Mouse (Mus musculus) central nervous system, embryonic 11.5 days (tissue): ENCODE data around the gene Tubb5. TPM values are rescaled to one million over a fixed set of nuclear protein-coding genes. Genes with fewer than 3 reads are reported as not detected.

ENCODE experiments used
- polyA plus RNA-seq: library from polyadenylated mRNA; depleted of rRNA; stranded (reverse); fragments of >200 nt; gene quantifications from 2 replicates; pipeline ENCODE4 v1.2.3, GENCODE M21; 2012; rRNA removed

Tubb5 gene
- polyA plus RNA-seq: 1,643 and 2,189 TPM in 2 replicates

DNA sequence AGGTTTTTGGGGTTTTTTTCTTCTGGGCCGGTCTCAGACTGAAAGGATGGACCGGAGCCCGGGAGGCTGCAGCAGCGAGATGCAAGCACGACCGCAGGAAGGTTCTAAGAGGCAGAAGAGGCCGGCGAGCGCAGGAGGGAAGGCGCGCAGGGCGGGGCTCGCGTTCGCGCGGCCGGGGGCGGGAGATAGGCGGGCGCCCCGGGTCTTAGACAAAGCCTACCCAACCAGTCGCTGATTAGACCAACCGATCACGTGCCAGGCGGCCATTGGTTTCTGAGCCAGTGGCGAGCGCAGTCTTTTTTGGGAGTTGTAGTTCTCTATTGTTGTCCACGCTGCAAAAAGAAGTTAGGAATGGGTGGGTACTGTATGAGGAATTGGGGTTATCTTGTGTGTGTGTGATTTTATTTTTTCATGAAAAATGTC, at the start of gene Tubb5:
TSS of gene Tubb5 (minus strand) at position 185 of the 423 bp plus-strand sequence.

DNA sequence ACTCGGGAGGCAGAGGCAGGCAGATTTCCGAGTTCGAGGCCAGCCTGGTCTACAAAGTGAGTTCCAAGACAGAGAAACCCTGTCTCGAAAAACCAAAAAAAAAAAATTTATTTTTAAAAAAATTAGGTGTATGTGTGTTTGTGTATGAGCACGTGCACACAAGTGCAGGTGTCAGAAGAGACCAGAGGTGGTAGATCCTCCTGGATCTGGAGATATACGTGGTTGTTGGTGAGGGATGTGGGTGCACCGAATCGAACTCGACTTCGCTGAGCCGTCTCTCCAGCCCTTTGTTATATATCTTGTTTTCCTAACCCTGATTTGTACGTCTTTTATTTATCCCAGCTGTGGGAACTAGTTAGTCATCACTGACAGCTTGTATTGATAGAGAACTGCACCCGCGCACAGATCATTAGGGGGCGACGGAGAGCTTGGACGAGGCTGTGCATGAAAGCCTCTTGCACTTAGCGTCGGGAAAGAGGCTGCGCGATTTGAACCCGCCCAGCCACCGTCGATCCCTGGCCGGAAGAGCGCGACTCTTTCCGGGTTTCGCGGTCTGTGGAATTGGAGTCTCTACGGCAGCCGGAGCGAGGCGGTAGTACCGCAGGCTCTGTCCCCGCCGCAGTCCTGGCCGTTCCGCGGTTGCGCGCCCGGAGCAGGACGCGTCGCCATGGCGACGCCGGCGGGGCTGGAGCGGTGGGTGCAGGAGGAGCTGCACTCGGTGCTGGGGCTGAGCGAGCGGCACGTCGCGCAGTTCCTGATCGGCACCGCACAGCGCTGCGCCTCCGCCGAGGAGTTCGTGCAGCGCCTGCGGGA, 41.3 kb upstream of the Tubb5 start, which contains the start of gene Dhx16:
TSS of gene Dhx16 (plus strand) at position 575 of the 813 bp plus-strand sequence.

DNA sequence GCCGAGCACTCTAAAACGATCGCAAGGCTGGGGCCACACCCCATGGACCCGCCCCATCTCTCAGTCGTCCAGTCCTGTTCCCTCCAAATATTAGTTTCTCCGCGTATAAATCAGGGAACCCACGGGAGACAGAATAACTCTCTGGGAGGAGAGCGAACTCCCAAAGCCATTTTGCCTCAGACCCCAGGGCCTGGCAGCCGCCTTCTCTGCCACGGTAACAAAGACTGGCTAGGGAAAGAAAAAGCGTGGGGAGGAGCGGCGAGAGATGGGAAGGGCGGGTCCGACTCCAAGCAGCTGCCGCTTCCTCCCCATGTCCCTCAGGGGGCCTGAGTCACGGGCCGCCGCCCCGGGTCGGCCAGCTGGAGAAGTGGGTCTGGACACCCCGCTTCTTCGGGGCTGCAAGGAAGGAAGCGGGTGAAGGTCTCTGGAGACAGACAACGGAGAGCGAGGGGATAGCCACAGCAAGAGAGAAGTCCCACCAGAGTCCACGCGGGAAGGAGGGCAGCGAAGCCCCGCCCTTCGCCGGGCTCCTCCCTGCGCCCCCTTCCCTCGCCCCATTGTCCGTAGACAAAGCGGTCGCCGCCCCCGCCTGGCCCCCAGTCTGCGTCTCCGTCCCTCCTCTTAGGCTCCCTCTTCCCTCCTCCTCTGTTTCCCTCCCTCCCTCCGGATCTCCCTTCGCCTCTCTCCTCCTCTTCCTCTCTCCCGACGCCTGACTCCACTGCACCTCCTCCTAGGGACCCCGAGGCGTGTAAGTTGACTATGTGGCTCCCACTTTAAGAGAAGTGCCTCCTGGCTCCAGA, 27.6 kb upstream of the Tubb5 start, which contains the start of gene Ppp1r18:
TSS of gene Ppp1r18 (plus strand) at position 113 of the 800 bp plus-strand sequence.

DNA sequence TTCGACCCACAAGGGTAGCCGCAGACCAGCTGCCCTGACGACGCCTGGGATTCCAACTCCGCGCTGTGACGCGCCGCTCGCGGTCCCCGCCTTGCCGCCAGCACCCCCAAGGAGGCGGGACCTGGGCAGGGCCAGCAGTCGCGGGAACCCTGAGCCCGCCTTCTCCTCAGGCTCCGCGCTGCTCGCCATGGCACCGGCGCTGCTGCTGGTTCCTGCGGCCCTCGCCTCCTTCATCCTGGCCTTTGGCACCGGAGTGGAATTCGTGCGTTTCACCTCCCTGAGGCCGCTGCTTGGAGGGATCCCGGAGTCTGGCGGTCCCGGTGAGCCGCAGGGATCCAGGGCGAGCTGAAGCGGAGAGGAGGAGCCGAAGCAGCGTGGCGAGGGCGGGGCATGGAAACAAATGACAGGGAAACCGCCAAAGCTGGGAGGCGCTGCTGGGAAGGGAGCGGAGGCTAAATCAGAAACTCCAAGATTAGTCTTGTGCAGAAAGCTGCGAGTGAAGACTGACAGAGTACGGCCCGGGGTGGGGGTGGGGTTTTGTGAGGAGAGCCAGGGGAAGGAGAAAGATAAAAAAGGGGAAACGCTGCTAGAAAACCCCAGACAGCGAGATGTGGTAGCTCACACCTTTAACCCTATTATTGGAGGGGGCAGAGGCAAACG, 23.2 kb upstream of the Tubb5 start, which contains the start of gene Nrm:
TSS of gene Nrm (plus strand) at position 121 of the 660 bp plus-strand sequence.

DNA sequence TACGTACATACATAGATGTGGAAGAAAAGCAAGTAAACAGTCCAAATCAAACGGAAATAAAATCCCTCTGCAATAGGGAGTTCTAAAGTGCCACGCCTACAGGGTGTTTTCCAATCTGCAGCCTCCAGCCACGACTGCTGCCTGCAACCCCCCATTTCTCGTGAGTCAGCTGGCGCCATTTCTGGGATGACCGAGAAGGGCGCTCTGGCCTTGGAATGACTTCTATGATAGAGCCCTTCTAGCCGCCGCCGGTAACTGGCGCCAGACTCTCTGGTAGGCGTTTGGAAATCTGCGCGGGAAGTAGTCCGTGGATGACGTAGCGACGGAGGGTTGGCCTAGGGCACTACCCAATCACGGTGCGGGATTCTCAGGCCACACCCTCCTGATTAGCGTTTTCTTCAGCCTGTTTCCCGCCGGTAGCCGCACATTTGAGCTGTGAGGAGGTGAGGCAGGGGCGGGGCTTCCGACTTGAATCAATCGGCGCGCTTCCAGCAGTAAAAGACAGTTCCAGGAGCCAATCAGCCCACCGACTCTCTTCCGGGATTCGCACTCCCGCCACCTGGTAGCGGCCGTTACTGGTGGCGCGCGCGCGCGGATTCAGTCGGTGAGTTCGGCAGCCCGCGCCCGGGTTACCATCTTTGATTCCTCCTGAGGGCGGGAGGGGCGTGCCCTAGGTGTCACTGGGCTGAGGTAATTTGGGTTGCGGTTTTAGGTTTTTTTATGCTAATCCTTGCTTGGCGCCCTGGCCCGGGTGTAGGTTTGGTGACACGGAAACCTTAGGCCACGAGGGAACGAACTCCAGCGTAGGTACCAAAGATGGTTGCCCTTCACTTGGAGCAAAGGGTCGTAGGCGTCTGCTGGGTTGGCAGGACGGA, 3.2 kb upstream of the Tubb5 start, which contains the start of gene Mdc1:
TSS of gene Mdc1 (plus strand) at position 440 of the 875 bp plus-strand sequence.

DNA sequence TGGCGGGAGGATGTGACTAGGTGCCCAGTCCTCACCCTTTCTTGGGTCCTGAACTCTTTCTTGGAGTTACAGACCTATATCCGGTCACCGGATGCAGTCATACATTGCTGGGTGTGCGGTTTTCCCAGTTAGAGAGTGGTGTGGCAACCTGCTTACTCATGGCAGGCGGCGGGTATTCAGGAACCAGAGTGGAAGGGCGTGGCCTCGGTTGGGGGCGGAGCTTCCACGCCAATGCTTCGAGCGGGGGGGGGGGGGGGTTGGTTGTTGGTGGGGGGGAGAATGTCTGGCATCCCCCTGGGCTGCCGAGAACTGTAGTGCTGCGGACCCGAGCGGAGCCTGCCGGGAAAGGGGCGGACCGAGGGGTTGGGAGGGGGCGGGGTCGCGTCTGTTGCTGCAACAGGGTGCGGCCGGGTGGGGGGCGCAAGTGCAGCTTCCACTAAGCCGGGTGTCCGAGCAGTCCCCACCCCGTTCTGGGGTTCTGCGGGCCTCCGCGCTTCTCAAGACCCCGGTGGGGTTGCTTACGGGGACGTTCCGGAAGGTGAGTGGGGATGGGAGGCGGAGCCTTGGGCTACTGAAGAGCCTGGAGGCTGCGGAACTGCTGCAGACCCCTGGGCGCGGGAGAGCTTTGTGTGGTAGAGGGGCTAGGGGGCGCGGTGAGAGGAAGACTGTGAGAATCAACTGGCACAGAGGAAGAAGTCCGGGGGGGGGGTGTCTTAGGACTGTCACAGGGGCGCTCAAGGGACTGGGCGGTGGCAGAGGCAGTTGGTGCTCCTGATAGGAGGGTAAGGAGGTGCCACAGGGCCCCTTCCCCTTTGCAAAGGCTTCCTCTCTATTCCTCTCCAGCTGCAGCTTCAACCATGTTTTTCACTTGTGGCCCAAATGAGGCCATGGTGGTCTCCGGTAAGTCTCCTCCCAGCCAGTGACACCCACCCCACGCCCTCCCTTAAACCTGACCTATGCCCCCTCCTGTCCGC, 14.9 kb downstream of the Tubb5 start, which contains the start of gene Flot1:
TSS of gene Flot1 (plus strand) at position 267 of the 974 bp plus-strand sequence.

DNA sequence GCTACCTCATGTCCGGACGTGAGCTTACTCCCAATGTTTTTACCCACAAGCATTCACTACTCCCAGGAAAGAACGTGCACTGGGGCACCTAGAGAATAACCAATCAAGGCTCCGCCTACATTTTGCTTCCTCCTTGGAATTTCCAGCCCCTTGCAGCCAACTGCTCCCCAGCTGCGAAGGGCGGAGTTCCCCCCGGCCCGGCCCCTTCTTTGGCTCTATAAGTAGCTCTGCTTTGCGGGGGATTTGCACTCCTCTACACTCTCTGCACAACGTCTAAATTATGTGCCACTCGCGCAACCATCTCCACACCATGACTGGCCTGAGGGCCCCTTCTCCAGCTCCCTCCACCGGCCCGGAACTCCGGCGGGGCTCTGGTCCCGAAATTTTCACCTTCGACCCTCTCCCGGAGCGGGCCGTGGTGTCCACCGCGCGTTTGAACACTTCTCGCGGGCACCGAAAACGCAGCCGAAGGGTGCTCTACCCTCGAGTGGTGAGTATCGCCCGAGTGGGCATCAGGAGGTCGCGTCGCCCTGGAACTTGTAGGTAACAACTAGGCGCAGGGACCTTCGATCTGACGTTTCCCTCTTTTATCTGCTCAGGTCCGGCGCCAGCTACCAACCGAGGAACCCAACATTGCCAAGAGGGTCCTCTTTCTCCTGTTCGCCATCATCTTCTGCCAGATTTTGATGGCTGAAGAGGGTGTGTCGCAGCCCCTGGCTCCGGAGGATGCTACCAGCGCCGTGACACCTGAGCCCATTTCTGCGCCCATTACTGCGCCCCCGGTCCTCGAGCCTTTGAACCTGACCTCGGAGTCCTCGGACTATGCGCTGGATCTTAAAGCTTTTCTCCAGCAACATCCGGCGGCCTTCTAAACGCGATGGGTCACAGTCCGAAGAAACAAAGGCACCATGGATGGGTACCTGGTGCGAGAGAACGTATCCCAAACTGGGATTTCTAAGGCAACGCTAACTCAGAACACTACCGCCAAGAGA, 16.4 kb downstream of the Tubb5 start, which contains the start of gene Ier3:
TSS of gene Ier3 (plus strand) at position 246 of the 992 bp plus-strand sequence.

Other genes with a start within 250 kb of the Tubb5 start
- not detected in 2 replicates for gene Sfta2, start 236.8 kb downstream of the Tubb5 start, polyA plus RNA-seq
- gene Gm9573, start 211.7 kb downstream of the Tubb5 start, polyA plus RNA-seq: not detected in 2 replicates
- 0.08 and 0.16 TPM in 2 replicates for gene Mucl3, start 194.6 kb downstream of the Tubb5 start, polyA plus RNA-seq
- 31.5 and 40.9 TPM in 2 replicates for gene Vars2, start 170.7 kb downstream of the Tubb5 start, polyA plus RNA-seq
- gene Gtf2h4, start 164.6 kb downstream of the Tubb5 start, polyA plus RNA-seq: 40.9 and 46.6 TPM in 2 replicates
- 85.4 and 116 TPM in 2 replicates for gene Ddr1, start 133.7 kb downstream of the Tubb5 start, polyA plus RNA-seq
- gene Ier3, start 16.6 kb downstream of the Tubb5 start, polyA plus RNA-seq: 2.3 and 3.8 TPM in 2 replicates
- 53.2 and 54.8 TPM in 2 replicates for gene Flot1, start 15.1 kb downstream of the Tubb5 start, polyA plus RNA-seq
- 37.8 and 41.2 TPM in 2 replicates for gene Mdc1, start 3.2 kb upstream of the Tubb5 start, polyA plus RNA-seq
- gene Nrm, start 23.0 kb upstream of the Tubb5 start, polyA plus RNA-seq: 61.1 and 62.0 TPM in 2 replicates
- 47.5 and 56.9 TPM in 2 replicates for gene Ppp1r18, start 27.3 kb upstream of the Tubb5 start, polyA plus RNA-seq
- gene Dhx16, start 41.5 kb upstream of the Tubb5 start, polyA plus RNA-seq: 72.6 and 76.7 TPM in 2 replicates
- 40.5 and 45.6 TPM in 2 replicates for gene 2310061I04Rik, start 59.1 kb upstream of the Tubb5 start, polyA plus RNA-seq
- 136 and 230 TPM in 2 replicates for gene Atat1, start 71.8 kb upstream of the Tubb5 start, polyA plus RNA-seq
- gene Mrps18b, start 78.1 kb upstream of the Tubb5 start, polyA plus RNA-seq: 46.6 and 55.3 TPM in 2 replicates
- gene Ppp1r10, start 78.1 kb upstream of the Tubb5 start, polyA plus RNA-seq: 46.3 and 48.5 TPM in 2 replicates
- 95.0 and 180 TPM in 2 replicates for gene Abcf1, start 131.5 kb upstream of the Tubb5 start, polyA plus RNA-seq
- 35.1 and 60.9 TPM in 2 replicates for gene Gnl1, start 141.5 kb upstream of the Tubb5 start, polyA plus RNA-seq
- 43.4 and 44.2 TPM in 2 replicates for gene Prr3, start 141.9 kb upstream of the Tubb5 start, polyA plus RNA-seq
- gene H2-T24, start 182.3 kb upstream of the Tubb5 start, polyA plus RNA-seq: 0.96 and 0.99 TPM in 2 replicates
- gene H2-T23, start 194.5 kb upstream of the Tubb5 start, polyA plus RNA-seq: 4.6 and 5.0 TPM in 2 replicates
- 10.6 and 12.9 TPM in 2 replicates for gene H2-T22, start 204.4 kb upstream of the Tubb5 start, polyA plus RNA-seq
- not detected in 2 replicates for gene Gm6034, start 204.7 kb upstream of the Tubb5 start, polyA plus RNA-seq
- not detected in 2 replicates for gene Gm11127, start 220.1 kb upstream of the Tubb5 start, polyA plus RNA-seq